Mouse (Mus musculus): ENCODE data around the gene Arhgap4. TPM values are rescaled to one million over a fixed set of nuclear protein-coding genes. Genes with fewer than 3 reads are reported as not detected.

Gene Arhgap4
- polyA plus RNA-seq (2017; shearing (Covaris generic)), result 349 TPM

DNA sequence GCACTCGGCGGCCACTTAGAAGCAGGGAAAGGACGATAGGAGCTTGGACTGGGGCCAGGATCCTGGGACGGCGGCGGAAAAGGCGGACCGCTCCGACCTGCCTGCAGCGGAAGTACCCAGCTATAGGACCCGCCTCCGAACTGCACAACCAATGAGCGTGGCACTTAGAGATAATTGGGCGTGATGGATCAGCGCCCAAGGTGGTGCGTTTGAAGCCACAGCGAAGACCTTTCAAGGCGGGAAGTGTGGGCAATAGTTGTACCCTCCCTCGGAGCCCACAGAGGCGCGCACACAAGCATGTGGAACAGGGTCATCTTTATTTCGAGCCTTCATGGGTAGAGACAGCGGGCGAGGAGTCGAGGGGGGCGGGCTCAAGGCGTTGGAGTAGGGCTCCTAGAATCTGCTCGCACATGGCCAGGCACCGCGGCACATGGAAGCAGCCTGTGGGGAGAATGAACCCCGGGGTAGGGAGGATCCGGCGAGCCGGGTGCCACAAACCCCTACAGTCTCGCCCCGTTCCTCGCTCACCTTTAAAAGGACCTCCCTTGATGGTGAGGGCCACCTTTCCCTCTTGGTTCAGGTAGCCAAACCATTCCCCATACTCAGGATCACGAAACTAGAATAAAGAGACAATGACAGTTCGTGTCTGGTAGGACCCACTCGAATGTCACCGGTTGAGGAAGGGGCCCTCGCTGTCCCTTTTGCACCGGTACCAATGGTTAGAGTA lies at the start of gene Arhgap4, which contains the start of gene Naa10:
Gene Arhgap4 (minus strand): TSS at position 48 of the 727 bp plus-strand sequence.
Gene Naa10 (minus strand): TSS at position 122 of the 727 bp plus-strand sequence.

DNA sequence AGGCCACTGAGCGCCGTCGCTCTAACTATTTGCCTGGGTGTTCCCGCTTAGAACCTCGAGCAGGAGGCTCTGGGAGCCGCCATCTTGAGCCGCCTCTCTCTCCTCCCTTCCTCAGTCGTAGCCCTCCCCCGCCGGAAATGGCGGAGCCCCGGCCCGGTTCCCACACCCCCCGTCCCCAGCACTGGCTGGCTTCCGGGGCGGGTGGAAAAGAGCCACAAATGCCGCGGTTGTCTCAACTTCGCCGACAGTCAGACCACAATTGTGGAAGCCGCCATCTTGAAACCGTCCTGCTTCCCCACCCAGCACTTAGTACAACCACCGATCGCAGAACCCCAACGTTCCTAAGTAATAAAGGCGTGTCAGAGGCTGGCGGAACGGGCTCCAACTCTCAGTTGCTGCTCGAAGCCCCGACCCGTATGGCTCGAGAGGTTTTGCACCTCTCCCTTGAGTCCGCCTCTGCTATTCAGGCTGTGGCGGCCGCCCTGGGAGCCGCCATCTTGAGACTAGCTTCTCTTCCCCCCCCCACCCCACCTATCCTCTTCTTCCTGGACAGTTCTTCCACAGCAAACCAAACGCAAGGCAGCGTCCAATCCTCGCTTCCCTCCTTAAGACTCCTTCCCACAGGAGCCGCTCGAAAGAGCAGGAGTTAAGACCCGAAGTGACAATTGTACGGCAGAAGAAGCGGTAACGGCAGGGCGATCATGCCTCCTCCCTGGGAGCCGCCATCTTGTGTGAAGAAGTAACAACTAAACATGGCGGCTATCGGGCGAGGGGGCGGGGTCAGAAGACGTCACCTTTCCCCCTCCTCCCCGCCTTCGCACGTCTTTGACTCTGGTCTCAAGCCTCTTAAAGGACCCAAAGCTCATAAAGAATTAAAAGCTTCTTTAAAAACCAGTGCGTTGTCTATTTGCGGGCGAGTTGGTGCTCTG lies 44.8 kb upstream of the Arhgap4 start, which contains the start of gene Hcfc1:
Gene Hcfc1 (minus strand): TSS at position 110 of the 929 bp plus-strand sequence.

DNA sequence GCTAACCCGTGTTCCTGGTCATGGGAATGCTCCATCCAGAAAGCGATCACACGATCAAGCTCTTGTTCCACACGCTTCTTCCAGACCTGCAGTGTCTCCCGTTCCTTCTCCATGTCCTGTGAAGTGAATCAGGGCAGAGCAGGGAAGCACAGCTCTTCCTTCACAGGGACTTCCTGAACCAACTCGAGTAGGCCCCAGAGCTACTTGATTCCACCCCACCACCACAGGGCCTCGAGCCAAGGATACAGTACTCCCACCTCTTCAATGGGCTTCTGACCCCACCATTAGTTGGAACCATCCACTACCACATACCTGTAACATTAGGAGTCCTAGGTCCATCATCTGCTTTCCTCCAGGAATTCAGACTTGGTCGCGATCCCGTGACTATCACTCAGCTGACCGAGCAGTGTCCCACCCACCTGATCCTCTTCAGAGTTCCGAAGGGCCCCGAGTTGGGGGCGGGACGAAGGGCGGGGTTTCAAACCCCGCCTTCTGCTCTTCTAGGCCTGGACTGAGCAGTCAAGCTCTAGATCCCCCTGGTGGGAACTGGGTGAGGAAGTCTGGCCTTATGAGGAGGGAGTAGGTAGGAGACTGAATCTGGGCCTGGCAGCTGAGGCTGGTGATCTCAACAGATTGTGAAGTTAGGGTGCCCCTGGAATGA lies 8.9 kb upstream of the Arhgap4 start, which contains the start of gene Renbp:
Gene Renbp (minus strand): TSS at position 449 of the 661 bp plus-strand sequence.

DNA sequence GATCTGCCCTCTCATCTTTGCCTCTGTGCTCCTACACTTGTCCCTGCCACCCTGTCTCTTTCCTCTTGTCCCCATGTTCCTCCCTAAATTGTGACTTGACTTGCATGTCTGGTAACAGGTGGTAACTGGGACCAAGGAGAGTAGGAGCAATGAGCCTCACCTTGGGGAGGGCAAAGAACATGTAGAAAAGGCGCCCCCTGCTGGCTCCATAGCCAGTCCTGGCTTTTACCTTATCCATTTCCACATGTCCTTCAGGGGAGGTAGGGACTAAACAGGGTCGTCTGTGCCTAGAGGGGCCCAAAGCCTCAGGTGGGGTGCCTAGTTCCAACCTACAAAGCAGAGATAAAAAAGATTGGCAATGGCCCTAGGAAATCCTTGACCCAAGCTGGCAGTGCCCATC lies 26.0 kb downstream of the Arhgap4 start, which contains the start of gene L1cam:
Gene L1cam (minus strand): TSS at position 387 of the 400 bp plus-strand sequence.

DNA sequence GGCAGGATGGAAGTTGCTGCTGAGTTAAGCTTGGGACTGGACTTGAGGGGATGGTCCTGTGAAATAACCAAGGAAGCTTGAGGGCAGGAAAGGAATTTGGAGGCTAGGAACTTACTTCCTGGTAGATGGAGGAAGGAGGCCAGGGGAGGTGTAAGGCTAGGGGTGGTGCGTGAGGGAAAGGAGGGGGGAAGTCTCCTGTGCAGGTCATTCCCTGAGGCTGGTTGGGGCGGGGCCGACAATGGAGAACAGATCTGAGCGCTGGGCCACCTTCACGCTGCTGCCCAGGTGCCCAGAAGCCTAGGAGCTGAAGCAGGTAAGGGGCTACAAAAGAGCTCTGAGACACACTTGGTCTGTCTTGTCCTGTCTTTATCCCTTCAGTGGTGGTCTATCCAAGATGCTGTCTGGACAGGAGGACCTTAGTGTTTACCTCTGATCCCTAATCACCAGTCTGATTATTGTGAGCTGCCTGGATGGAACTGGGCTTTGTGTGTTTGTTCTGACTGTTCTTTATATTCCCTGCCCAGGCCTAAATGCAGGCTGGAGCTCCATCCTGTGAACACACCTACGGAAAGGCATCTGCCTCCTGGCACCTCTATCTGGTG lies 30.0 kb downstream of the Arhgap4 start, which contains the start of gene Avpr2:
Gene Avpr2 (plus strand): TSS at position 552 of the 602 bp plus-strand sequence.

Other genes with a start within 250 kb of the Arhgap4 start
- 0.13 TPM for gene Slc6a8, start 248.7 kb downstream of the Arhgap4 start, polyA plus RNA-seq (2017; shearing (Covaris generic))
- gene Bcap31, start 205.7 kb downstream of the Arhgap4 start, polyA plus RNA-seq (2017; shearing (Covaris generic)), result 351 TPM
- gene Abcd1, start 205.3 kb downstream of the Arhgap4 start, polyA plus RNA-seq (2017; shearing (Covaris generic)), result 48.7 TPM
- gene Plxnb3, start 164.8 kb downstream of the Arhgap4 start, polyA plus RNA-seq (2017; shearing (Covaris generic)), result 0.05 TPM
- gene Srpk3, start 147.5 kb downstream of the Arhgap4 start, polyA plus RNA-seq (2017; shearing (Covaris generic)), result 1.5 TPM
- 231 TPM for gene Idh3g, start 135.0 kb downstream of the Arhgap4 start, polyA plus RNA-seq (2017; shearing (Covaris generic))
- 233 TPM for gene Ssr4, start 134.8 kb downstream of the Arhgap4 start, polyA plus RNA-seq (2017; shearing (Covaris generic))
- gene Pdzd4, start 96.9 kb downstream of the Arhgap4 start, polyA plus RNA-seq (2017; shearing (Covaris generic)), result 0.39 TPM
- gene Avpr2, start 29.8 kb downstream of the Arhgap4 start, polyA plus RNA-seq (2017; shearing (Covaris generic)), result 6.1 TPM
- gene L1cam, start 25.8 kb downstream of the Arhgap4 start, polyA plus RNA-seq (2017; shearing (Covaris generic)), result 7.8 TPM
- gene Naa10, start 74 bp upstream of the Arhgap4 start, polyA plus RNA-seq (2017; shearing (Covaris generic)), result 231 TPM
- gene Renbp, start 9.0 kb upstream of the Arhgap4 start, polyA plus RNA-seq (2017; shearing (Covaris generic)), result 7.8 TPM
- 65.7 TPM for gene Hcfc1, start 44.5 kb upstream of the Arhgap4 start, polyA plus RNA-seq (2017; shearing (Covaris generic))
- gene Irak1, start 102.0 kb upstream of the Arhgap4 start, polyA plus RNA-seq (2017; shearing (Covaris generic)), result 28.9 TPM
- gene Opn1mw, start 205.6 kb upstream of the Arhgap4 start, polyA plus RNA-seq (2017; shearing (Covaris generic)), result not detected
- 39.4 TPM for gene Mecp2, start 213.5 kb upstream of the Arhgap4 start, polyA plus RNA-seq (2017; shearing (Covaris generic))
- not detected for gene Tex28, start 246.0 kb upstream of the Arhgap4 start, polyA plus RNA-seq (2017; shearing (Covaris generic))